Mouse (Mus musculus) retina, adult 2 months (tissue): ENCODE results near the gene Vmn2r28.
"Not testable (repeated sequence)": the region's sequence is repeated elsewhere in the genome, so short reads cannot be mapped to it uniquely, and the experiment has no call there.

Source experiments
- DNase-seq: peaks from one replicate; pipeline ENCODE4 v3.0.0-alpha.2; 2012; ENCODE audit warnings: low read depth, low spot score

Vmn2r28 gene

GRCm38 (mm10) chr7:5493856-5494255 lies at the start of gene Vmn2r28:
TSS of gene Vmn2r28 (minus strand) at chr7:5493956.
- not testable (repeated sequence) for DNase-seq

- DNase-seq: not testable (repeated sequence)
Observed at GRCm38 (mm10) chr7:5540770-5541436, 47.1 kb upstream of the Vmn2r28 start.

GRCm38 (mm10) chr7:5456674-5457073 lies 37.1 kb downstream of the Vmn2r28 start, which contains the start of gene Vmn1r59:
TSS of gene Vmn1r59 (minus strand) at chr7:5456774.
- DNase-seq: no peak

- DNase-seq: not testable (repeated sequence)
Observed at GRCm38 (mm10) chr7:5454011-5454410, 39.7 kb downstream of the Vmn2r28 start.

GRCm38 (mm10) chr7:5448627-5449026 lies 45.1 kb downstream of the Vmn2r28 start:
- no peak for DNase-seq
